Mouse (Mus musculus): ENCODE results near the gene Rer1.

- TF ChIP-seq POLR2A (IDR thresholded peaks at IDR 0.05; ENCODE audit: insufficient read depth, low read length): no peak
- TF ChIP-seq CTCF (IDR thresholded peaks at IDR 0.05; ENCODE audit: low read depth, low read length): no peak
These were observed 37.8 kb upstream of the Rer1 start for GRCm38 (mm10) chr4:155123868-155124534.
